Comparison of ENCODE assay signal across 9 mouse cellular contexts in the genomic region with DNA sequence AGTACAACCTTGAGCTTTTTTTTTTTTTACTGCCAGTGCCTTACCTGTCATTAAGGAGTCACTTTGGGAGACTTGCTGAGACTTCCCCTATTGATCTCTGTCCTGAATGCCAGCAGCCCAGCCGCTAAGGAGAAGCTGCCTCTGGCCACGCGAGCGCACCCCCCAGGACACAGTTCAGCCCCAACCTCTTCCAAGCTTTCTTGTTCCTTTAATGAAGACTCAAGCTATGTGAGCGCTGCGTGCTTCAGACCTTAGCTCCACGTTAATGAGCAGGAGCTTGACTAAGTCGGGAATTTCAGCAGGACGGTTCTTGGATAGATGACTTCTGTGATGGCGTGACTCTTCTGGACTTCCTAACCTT. TPM values are rescaled to one million over a fixed set of nuclear protein-coding genes. Genes with fewer than 3 reads are reported as not detected.
DNase-seq lines count a peak whose midpoint lies in the region; ATAC-seq lines count a peak whose summit lies in the region.
"Had no signal": no experiment of that assay in that cellular context is flagged by ENCODE, and none has a peak within 500 bp of the region (broad histone marks: within the 10 kb centered on the region; RNA-seq: fewer than 3 reads in every experiment).

No protein-coding gene starts in this region.

- H3K9me3 ChIP-seq in heart, embryonic 16.5 days (replicated peaks; ENCODE audit: control insufficient read depth, low read length) = no peaks in the 10 kb centered on the region
- no peaks in the 10 kb centered on the region for H3K9me3 ChIP-seq in embryonic facial prominence, embryonic 13.5 days
- H3K9me3 ChIP-seq in limb, embryonic 10.5 days (replicated peaks) = no peaks in the 10 kb centered on the region

- no peak overlapping the region for H3K27ac ChIP-seq in heart, embryonic 16.5 days (ENCODE audit: low read length)
- H3K27ac ChIP-seq in embryonic facial prominence, embryonic 13.5 days = no peak overlapping the region
- peak overlapping the region; percentile 66 for H3K27ac ChIP-seq in limb, embryonic 10.5 days

- WGBS in heart, embryonic 16.5 days = 20% methylated on average over 10 of the region's 10 CpGs
- 20% methylated on average over 10 of the region's 10 CpGs for WGBS in embryonic facial prominence, embryonic 13.5 days
- 12% methylated on average over 10 of the region's 10 CpGs for WGBS in limb, embryonic 10.5 days

- DNase-seq in heart, adult 18-20 months = no peak
- peak; percentile 45 for DNase-seq in limb, embryonic 10.5 days (ENCODE audit: low spot score)
- peak; percentile 46 for DNase-seq in neural tube, embryonic 10.5 days (ENCODE audit: extremely low spot score, low spot score)
- DNase-seq in gastrocnemius, adult 8-10 months (ENCODE audit: low spot score in 2 of 2) = no peak
- no peak for DNase-seq in left cerebral cortex, adult 8-10 months (ENCODE audit: low spot score in 2 of 2)
- DNase-seq in adrenal gland, postnatal 10 days = no peak

- H3K4me1 ChIP-seq in heart, embryonic 16.5 days (ENCODE audit: control insufficient read depth, insufficient read depth, low read length) = no peaks in the 10 kb centered on the region
- H3K4me1 ChIP-seq in embryonic facial prominence, embryonic 13.5 days = peaks cover 8% of the 10 kb centered on the region
- peaks cover 11% of the 10 kb centered on the region for H3K4me1 ChIP-seq in limb, embryonic 10.5 days

- no peaks in the 10 kb centered on the region for H3K27me3 ChIP-seq in heart, embryonic 16.5 days (ENCODE audit: control insufficient read depth, insufficient read depth, low read length)
- no peaks in the 10 kb centered on the region for H3K27me3 ChIP-seq in embryonic facial prominence, embryonic 13.5 days
- H3K27me3 ChIP-seq in limb, embryonic 10.5 days (ENCODE audit: low read depth, poor library complexity, severe bottlenecking) = no peaks in the 10 kb centered on the region

- no peak for ATAC-seq in heart, embryonic 16.5 days (replicated peaks; ENCODE audit: extremely low read depth, insufficient read depth, low FRiP score)
- no peak for ATAC-seq in embryonic facial prominence, embryonic 13.5 days (ENCODE audit: insufficient number of reproducible peaks, insufficient read depth, low FRiP score, low TSS enrichment, low read depth)
- ATAC-seq: CD4-positive, CD25-positive, alpha-beta regulatory T cell, adult 4 months had no signal

- H3K4me2 ChIP-seq in heart, embryonic 16.5 days (ENCODE audit: low read depth, low read length) = peak overlapping the region; percentile 60
- peak overlapping the region; percentile 53 for H3K4me2 ChIP-seq in embryonic facial prominence, embryonic 13.5 days

- peak overlapping the region; percentile 30 for H3K4me3 ChIP-seq in heart, embryonic 16.5 days (ENCODE audit: low read length)
- peak overlapping the region; percentile 24 for H3K4me3 ChIP-seq in embryonic facial prominence, embryonic 13.5 days
- H3K4me3 ChIP-seq in limb, embryonic 10.5 days = peak overlapping the region; percentile 43

- H3K9ac ChIP-seq in heart, embryonic 16.5 days (ENCODE audit: low read length) = no peak overlapping the region
- 0 out of 2 replicates have a peak overlapping the region, but pooled peaks have one; percentile 23 for H3K9ac ChIP-seq in embryonic facial prominence, embryonic 13.5 days

- no peaks in the 10 kb centered on the region for H3K36me3 ChIP-seq in heart, embryonic 16.5 days (ENCODE audit: control insufficient read depth, insufficient read depth)
- H3K36me3 ChIP-seq in embryonic facial prominence, embryonic 13.5 days = no peaks in the 10 kb centered on the region
- no peaks in the 10 kb centered on the region for H3K36me3 ChIP-seq in limb, embryonic 10.5 days

RNA-seq across cellular contexts. Expression of a gene that starts 37.9 kb away (rescaled TPM):
- polyA plus RNA-seq in heart, embryonic 16.5 days (2015; fragmentation: Nextera tagmentation; extraction: Ambion mirVana) = 3.8 and 3.9 TPM in 2 replicates
- total RNA-seq in heart, adult 18-20 months (2021) = 1 to 10 TPM; 2.8 to 3.1 TPM
- polyA plus RNA-seq in embryonic facial prominence, embryonic 13.5 days (2015; fragmentation: Nextera tagmentation; extraction: Ambion mirVana) = 6.2 and 6.5 TPM in 2 replicates
- 5.4 and 6.7 TPM in 2 replicates for polyA plus RNA-seq in limb, embryonic 10.5 days (2016; fragmentation: Nextera tagmentation; extraction: Ambion mirVana)
- 1 to 10 TPM; 1.6 to 2.0 (median 1.7) TPM for total RNA-seq in gastrocnemius, adult 8-10 months (2022)
- total RNA-seq in left cerebral cortex, adult 8-10 months (2022) = 1 to 10 TPM; 5.5 to 6.5 (median 5.7) TPM
- 1 to 10 TPM; 3.4 to 6.1 TPM for total RNA-seq in adrenal gland, postnatal 10 days (2021)

Comparison
In these comparisons a context has a peak if more than half of its experiments do, and no peak if none do; other contexts are left out.
1. DNase-seq: peak in limb, embryonic 10.5 days (single experiment) and neural tube, embryonic 10.5 days (single experiment); none in heart, adult 18-20 months (0 of 2), gastrocnemius, adult 8-10 months (0 of 2), left cerebral cortex, adult 8-10 months (0 of 2) and adrenal gland, postnatal 10 days (single experiment).
2. Peak in every context shown above with its lines, with median percentiles within 50 percentile points of each other: H3K4me3 ChIP-seq.